Mouse (Mus musculus) ovary, postnatal 36 days (tissue): Measurements from ENCODE around the gene Mymx.

Source experiments
- DNase-seq: peaks from one replicate; pipeline ENCODE4 v3.0.0; 2022; ENCODE audit warnings: low spot score, mixed read lengths

Gene Mymx

GRCm38 (mm10) chr17:45551249-45551796 lies 50.6 kb downstream of the Mymx start:
- DNase-seq, result no peak
